Mouse (Mus musculus) liver, embryonic 12.5 days (tissue): ENCODE measurements around the gene Tmem150b. TPM values are rescaled to one million over a fixed set of nuclear protein-coding genes. Genes with fewer than 3 reads are reported as not detected.

Source experiments
- ATAC-seq: fragments of 200-750 bp; cut with Nextera tagmentation; 2 replicates; pipeline ENCODE4 v1.8.0; 2017; ENCODE audit warnings: moderate number of reproducible peaks, mild to moderate bottlenecking, moderate library complexity
- H3K27ac ChIP-seq: fragments of 300-500 bp; sonication (generic); 2 replicates; pipeline ENCODE4 v1.5.1; 2016; ENCODE audit warnings: mild to moderate bottlenecking
- H3K27me3 ChIP-seq: fragments of 300-500 bp; sonication (generic); replicated peaks from 2 replicates; pipeline ENCODE4 v1.6.1; 2016; ENCODE audit warnings: mild to moderate bottlenecking, moderate library complexity
- H3K36me3 ChIP-seq: fragments of 300-500 bp; sonication (generic); 2 replicates; pipeline ENCODE4 v1.6.1; 2016; ENCODE audit warnings: mild to moderate bottlenecking, moderate library complexity
- H3K4me1 ChIP-seq: fragments of 300-500 bp; sonication (generic); 2 replicates; pipeline ENCODE4 v1.6.1; 2016
- H3K4me2 ChIP-seq: fragments of 300-500 bp; sonication (generic); 2 replicates; pipeline ENCODE4 v1.6.1; 2016; ENCODE audit warnings: mild to moderate bottlenecking, moderate library complexity
- H3K4me3 ChIP-seq: fragments of 300-500 bp; sonication (generic); 2 replicates; pipeline ENCODE4 v1.5.1; 2016; ENCODE audit warnings: mild to moderate bottlenecking, moderate library complexity
- H3K9ac ChIP-seq: fragments of 300-500 bp; sonication (generic); 2 replicates; pipeline ENCODE4 v1.6.1; 2016; ENCODE audit warnings: mild to moderate bottlenecking, moderate library complexity
- H3K9me3 ChIP-seq: fragments of 300-500 bp; sonication (generic); replicated peaks from 2 replicates; pipeline ENCODE4 v1.6.1; 2016; ENCODE audit warnings: mild to moderate bottlenecking, moderate library complexity
- WGBS: fragments of 180-500 bp; shearing (Covaris S2); methylation state at CpG from one replicate; pipeline ENCODE4 v1.1.7; 2016; ENCODE audit not compliant: insufficient replicate concordance; 5-methylcytosine and 5-hydroxymethylcytosine counted together
- polyA plus RNA-seq: library from polyadenylated mRNA; unstranded; fragments of >200 nt; fragmentation: Nextera tagmentation; extraction: Ambion mirVana; gene quantifications from 2 replicates; pipeline ENCODE4 v1.2.1, GENCODE M21; 2016

Tmem150b gene
- 0.08 and 0.12 TPM in 2 replicates for polyA plus RNA-seq

DNA sequence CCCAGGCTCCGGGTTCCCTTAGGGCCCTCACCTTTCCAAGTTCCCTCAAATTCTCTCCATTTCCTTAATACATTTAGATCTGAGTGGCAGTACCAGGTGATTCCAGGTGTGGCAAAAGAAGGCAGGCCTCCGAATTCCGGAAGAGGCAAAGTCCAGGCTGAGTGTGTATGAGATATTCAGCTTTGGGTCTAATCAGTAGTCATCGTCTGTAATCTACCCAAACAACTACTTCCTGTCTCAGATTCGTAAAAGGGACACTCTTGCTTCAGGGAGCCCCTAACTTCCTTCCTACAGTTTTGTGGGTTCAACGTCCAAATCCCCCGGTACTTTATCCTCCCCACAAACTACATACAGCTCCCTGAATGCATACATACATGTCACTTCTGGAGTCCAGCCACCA, at the start of gene Tmem150b:
Gene Tmem150b, minus strand, starts transcription at position 81 of the 400 bp plus-strand sequence.
- ATAC-seq: no peak
- Histone ChIP-seq H3K4me3 (no peak within 1 kb of the TSS), H3K27ac (no peak within 1 kb of the TSS), H3K4me1 (peaks cover 14% of the 10 kb centered on the region; the same call in 1 of the 2 replicates), H3K4me2 (peak within 1 kb of the TSS; percentile 57), H3K27me3 (0 out of 2 replicates have a peak, but pooled peaks cover 14% of the 10 kb centered on the region), H3K9ac (no peak within 1 kb of the TSS), H3K36me3 (no peaks in the 10 kb centered on the region), H3K9me3 (no peaks in the 10 kb centered on the region)
- 19% methylated on average over 7 of the region's 7 CpGs for WGBS

DNA sequence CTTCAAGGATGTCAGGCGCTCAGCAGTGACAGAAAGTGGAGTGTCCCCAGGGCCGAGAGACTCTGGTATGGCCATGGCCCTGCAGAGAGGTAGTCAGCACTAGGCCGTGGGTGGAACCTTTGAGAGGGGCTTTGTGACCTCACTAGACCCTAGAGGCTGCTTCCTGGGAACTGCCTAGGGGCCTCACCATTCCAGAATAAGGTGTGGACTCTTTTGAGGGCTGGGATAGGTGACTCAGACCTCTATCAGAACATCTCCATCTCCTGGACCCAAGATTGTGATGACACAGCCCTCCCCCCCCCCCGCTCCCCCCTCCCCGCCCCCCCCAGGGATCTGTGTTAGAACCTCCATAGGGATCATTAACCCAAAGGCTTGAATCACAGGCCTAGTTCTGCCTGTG, 46.2 kb upstream of the Tmem150b start, which contains the start of gene Fam71e2:
Gene Fam71e2, minus strand, starts transcription at position 101 of the 400 bp plus-strand sequence.
- 53% methylated on average over 3 of the region's 5 CpGs for WGBS
- Histone ChIP-seq H3K9me3 (no peaks in the 10 kb centered on the region), H3K4me3 (no peak within 1 kb of the TSS), H3K27me3 (peaks cover 66% of the 10 kb centered on the region), H3K9ac (no peak within 1 kb of the TSS), H3K4me2 (no peak within 1 kb of the TSS), H3K27ac (no peak within 1 kb of the TSS), H3K4me1 (no peaks in the 10 kb centered on the region), H3K36me3 (no peaks in the 10 kb centered on the region)
- ATAC-seq: no peak

DNA sequence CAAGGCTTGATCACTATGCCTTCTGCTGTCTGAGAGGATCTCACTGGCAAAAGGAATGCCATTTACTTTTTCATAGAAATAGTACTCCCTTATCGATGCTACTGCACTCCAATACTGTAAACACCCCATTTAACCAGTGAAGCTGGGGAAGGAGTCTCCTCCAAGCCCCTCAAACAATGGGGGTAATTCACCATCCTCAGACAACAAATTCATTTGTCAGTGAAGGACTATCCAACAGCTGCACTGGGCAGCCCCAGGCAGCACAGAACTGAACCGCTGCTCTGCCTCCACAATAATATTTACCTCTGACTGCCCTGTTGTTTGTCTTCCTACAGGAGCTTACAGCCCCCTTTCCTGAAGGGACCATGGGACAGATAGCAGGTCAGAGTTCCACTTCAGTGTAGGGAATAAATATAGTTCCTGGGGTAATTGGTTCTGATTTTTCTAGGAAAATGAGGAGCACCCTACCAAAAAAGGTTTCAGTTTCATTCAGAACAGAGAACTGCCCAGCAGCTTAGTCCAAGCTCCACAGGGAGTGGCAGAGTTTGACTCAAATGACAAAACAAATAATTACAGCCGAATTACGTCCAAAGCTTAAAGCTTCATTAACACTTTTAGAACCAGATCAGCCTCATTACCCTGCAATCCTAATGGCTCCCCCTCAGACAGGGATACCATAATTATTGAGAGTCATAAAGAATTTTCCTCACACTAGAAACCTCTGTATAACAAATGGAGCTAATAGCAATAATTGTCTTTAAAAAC, 40.1 kb upstream of the Tmem150b start:
- no peak for ATAC-seq
- Histone ChIP-seq H3K4me1 (no peaks in the 10 kb centered on the region), H3K4me2 (peak overlapping the region; percentile 2; the same call in 1 of the 2 replicates), H3K27ac (no peak overlapping the region), H3K27me3 (peaks cover 48% of the 10 kb centered on the region), H3K9ac (no peak overlapping the region), H3K4me3 (no peak overlapping the region), H3K36me3 (no peaks in the 10 kb centered on the region), H3K9me3 (no peaks in the 10 kb centered on the region)
- 43% methylated on average over 4 of the region's 4 CpGs for WGBS

DNA sequence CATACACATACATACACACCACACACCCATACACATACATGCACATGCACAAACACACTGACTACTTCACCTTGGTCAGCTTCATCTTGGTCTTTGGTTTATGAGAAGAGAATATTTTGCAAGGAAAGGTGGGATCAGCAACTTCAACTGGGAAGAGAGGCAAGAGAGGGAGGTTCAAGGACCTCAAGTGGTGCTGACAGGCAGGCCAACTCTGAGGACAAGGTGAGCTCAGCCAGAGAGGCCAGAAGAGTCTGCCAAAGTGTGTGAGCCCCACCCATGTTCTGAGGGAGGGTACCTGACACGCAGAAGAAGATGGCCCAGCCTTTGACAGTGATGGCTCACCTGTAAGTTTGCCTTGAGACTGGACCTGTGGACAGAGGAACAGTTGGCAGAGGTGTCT, 34.6 kb upstream of the Tmem150b start:
- 28% methylated on average over 1 of the region's 1 CpGs for WGBS
- H3K27me3 ChIP-seq: peaks cover 42% of the 10 kb centered on the region
- H3K9ac ChIP-seq: no peak overlapping the region
- H3K9me3 ChIP-seq: peaks cover 7% of the 10 kb centered on the region; the same call in 1 of the 2 replicates
- no peaks in the 10 kb centered on the region for H3K36me3 ChIP-seq
- H3K4me2 ChIP-seq: no peak overlapping the region
- no peak overlapping the region for H3K27ac ChIP-seq
- no peaks in the 10 kb centered on the region for H3K4me1 ChIP-seq
- no peak overlapping the region for H3K4me3 ChIP-seq
- no peak for ATAC-seq

DNA sequence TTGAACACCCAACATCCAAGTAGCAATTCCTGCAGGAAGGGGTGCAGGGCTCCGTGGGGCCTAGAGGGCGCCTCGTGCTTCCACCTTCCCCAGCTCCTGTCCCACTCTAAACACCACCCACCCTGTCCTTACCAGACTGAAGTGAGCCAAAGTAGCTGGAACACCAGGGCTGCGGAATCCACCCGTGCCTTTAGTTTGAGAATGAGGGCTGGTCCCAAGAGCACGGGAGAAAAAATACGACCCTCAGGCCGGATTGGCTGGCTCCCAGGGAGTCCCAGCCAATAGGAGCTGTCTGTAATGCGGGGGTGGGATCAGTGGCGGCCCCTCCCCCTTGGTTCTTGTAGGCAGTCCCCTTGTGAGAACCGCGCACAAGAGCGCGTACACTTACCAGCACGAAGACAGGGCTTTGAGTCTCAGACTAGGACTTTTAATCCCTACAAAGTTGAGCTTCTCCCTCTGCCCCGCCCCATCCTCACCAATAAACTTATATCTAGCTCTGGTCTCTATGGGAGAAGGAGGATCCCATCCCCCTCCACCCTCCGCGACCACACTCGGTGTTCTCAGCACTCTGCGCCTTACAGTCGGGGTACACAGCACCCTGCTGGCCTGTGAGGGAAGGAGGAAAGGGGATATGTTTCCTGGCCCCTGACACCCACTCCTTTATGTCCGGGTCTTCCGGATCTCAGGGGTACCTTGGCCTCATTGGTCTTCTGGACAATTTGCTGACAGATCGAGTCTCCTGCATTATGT, 27.9 kb upstream of the Tmem150b start, which contains the start of gene Cox6b2:
Gene Cox6b2, minus strand, starts transcription at position 274 of the 750 bp plus-strand sequence.
- peaks cover 7% of the 10 kb centered on the region; the same call in 1 of the 2 replicates for H3K9me3 ChIP-seq
- H3K27me3 ChIP-seq: peaks cover 3% of the 10 kb centered on the region; the same call in 1 of the 2 replicates
- H3K27ac ChIP-seq: peak within 1 kb of the TSS; percentile 90
- ATAC-seq: peak; percentile 84
- H3K4me2 ChIP-seq: peak within 1 kb of the TSS; percentile 94
- H3K36me3 ChIP-seq: peaks cover 27% of the 10 kb centered on the region
- H3K4me3 ChIP-seq: peak within 1 kb of the TSS; percentile 73
- H3K4me1 ChIP-seq: peaks cover 54% of the 10 kb centered on the region
- peak within 1 kb of the TSS; percentile 81 for H3K9ac ChIP-seq
- 5% methylated on average over 24 of the region's 24 CpGs for WGBS

DNA sequence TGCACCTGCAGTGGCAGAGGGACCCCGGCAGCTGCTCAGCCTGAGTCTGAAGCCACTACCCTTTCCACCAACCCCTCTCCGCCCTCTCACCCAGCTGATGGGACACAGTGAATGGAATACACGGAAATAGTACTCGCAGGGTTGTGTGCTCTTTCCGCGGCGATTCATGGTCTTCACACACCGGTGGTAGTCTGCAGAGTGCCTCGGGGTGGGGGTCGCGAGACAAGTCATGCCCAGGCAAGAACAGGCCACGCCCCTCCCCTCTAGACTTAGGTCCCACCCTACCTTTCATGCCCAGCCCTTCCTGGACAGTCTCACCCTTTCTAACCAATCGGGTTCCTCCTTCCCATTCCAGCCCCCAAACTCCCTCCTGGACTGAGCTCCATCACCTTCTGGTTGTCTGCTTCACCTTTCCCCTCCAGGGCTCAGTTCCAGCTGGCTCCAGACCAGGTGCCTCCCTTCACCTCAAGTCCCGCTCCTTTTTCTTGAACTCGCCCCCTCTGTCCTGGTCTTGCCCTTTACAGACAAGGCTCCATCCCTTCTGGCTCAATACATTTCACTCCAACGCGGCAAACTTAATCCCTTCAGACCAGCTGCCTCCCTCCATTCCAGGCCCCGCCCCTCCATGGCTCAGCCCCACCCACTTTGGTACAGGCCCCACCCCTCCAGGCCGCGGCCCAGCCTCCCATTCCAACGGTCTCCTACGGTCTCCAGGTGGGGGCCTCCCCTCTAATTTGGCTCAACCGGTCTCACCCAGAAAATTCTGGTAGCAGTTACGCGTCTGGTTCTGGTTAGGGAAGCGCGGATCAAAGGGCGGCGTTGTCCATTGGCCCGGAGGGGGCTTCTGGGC, 27.1 kb upstream of the Tmem150b start:
- peak overlapping the region; percentile 81 for H3K9ac ChIP-seq
- H3K27me3 ChIP-seq: no peaks in the 10 kb centered on the region; the same call in 1 of the 2 replicates
- peak overlapping the region; percentile 73 for H3K4me3 ChIP-seq
- H3K4me2 ChIP-seq: peak overlapping the region; percentile 94
- H3K36me3 ChIP-seq: peaks cover 27% of the 10 kb centered on the region
- 2% methylated on average over 30 of the region's 30 CpGs for WGBS
- H3K4me1 ChIP-seq: peaks cover 62% of the 10 kb centered on the region
- peak overlapping the region; percentile 90 for H3K27ac ChIP-seq
- ATAC-seq: peak; percentile 76
- H3K9me3 ChIP-seq: peaks cover 7% of the 10 kb centered on the region; the same call in 1 of the 2 replicates

DNA sequence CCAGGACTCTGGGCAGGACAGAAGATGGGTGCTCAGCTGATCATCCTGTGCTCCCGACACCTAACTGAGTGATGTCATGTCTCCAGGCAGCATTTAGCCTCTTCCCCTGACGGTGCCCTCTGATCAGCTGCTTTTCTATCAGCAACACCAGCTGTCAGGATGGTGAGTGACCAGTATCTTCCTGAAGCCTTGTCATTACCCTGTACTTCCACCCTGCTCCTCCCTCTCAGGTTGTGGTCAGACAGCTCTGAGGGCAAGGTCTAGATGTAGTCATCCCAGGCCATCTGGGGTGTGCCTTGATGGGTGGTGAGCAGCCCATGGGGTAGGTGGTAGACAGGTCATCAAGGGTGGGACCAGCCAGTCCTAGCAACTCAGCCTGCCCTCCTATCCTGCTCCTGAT, 24.1 kb upstream of the Tmem150b start:
- Histone ChIP-seq H3K4me1 (peaks cover 93% of the 10 kb centered on the region), H3K27me3 (no peaks in the 10 kb centered on the region; the same call in 1 of the 2 replicates), H3K36me3 (peaks cover 56% of the 10 kb centered on the region), H3K4me3 (no peak overlapping the region), H3K4me2 (peak overlapping the region; percentile 67), H3K27ac (peak overlapping the region; percentile 98), H3K9ac (peak overlapping the region; percentile 60), H3K9me3 (no peaks in the 10 kb centered on the region)
- ATAC-seq: peak; percentile 19
- WGBS: 45% methylated on average over 2 of the region's 2 CpGs

DNA sequence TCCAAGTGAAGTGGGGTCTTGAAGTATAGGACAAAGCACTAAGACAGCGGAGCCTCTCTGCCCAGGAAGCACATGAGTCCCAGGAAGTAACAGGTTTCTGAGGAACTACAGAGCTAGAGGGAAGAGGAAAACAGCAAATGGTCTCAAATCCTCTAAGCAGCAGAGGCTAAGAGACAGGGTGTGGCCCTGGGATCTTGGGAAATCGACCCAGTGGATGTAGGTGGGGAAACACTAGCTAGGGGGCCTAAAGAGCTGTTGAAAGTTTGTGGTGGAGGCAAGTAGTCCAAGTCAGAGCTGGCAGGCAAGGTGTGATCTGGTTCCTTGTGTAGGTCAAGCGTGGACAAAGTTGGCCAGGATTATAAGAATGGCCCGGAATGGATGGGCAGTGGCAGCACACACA, 23.3 kb upstream of the Tmem150b start:
- 71% methylated on average over 4 of the region's 4 CpGs for WGBS
- Histone ChIP-seq H3K4me3 (no peak overlapping the region), H3K9ac (peak overlapping the region; percentile 60)

DNA sequence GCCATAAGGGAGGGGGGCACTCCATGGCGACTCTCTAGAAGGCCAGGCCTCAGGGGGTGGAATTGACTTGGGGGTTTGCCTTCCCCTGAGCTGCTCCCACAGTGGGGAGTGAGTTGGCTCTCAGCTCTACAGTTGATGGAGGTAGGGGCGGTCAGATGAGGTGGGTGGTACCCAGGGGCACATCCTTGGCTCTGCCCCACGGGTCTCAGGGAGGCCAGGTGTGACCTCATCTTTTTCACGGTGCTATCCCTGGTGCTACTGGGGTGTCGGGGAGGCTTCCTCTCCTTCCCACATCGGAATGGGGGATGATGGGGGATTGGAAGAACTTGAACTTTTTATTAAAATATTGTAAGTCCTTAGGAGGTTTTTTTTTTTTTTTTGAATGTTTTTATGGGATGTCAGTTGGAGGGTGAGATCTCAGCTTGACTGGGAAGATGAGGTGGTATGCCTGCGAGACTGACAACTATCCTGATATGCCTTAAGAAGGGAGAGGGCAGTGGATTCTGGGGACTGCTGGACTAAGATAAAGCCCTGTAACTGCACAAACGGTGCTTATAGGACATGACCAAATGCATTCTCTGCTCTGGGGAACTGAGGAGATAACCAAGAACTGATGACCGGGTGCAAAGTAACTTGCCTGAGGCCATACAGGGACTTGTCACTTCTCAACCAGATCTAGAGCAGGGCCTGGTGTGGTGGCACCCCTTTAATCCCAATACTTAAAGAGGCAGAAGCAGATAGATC, 22.3 kb upstream of the Tmem150b start:
- Histone ChIP-seq H3K36me3 (peaks cover 74% of the 10 kb centered on the region), H3K27me3 (no peaks in the 10 kb centered on the region), H3K4me3 (peak overlapping the region; percentile 10), H3K4me2 (peak overlapping the region; percentile 67), H3K9me3 (no peaks in the 10 kb centered on the region), H3K27ac (peak overlapping the region; percentile 98), H3K9ac (peak overlapping the region; percentile 72), H3K4me1 (peaks cover 100% of the 10 kb centered on the region)
- WGBS: 28% methylated on average over 9 of the region's 9 CpGs
- peak; percentile 81 for ATAC-seq

More for the DNA sequence above, 23.3 kb upstream of the Tmem150b start:
- Histone ChIP-seq H3K36me3 (peaks cover 64% of the 10 kb centered on the region), H3K9me3 (no peaks in the 10 kb centered on the region), H3K4me1 (peaks cover 100% of the 10 kb centered on the region), H3K27ac (peak overlapping the region; percentile 98), H3K27me3 (no peaks in the 10 kb centered on the region), H3K4me2 (peak overlapping the region; percentile 67)
- ATAC-seq: no peak

DNA sequence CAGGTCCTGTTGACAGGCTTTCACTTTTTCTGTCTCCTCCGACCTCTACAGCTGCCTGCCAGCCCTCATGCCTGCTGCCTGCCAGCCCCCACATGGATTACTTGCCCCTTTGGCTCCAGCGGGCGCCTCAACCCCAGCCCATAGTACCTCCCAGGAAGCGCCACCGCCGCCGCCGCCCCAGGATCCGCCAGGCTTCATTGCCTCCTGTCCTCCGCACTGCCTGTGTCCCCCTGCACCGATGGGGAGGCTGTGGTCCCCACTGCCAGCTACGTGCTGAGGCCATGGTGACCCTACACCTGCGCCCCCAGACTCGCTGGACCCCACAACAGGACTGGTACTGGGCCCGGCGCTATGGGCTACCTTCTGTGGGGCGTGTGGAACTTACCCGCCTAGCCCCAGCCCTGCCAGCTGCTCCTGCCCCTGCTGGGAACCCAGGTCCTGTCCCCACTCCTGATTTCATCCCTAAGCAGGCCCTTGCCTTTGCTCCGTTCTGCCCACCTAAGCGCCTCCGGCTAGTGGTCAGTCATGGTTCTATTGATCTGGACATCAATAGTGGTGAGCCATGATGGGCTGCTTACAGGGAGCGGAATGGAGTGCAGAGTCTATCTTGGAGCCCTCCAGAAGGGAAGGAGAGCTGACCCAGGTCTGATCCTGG, 21.4 kb upstream of the Tmem150b start:
- H3K4me1 ChIP-seq: peaks cover 100% of the 10 kb centered on the region
- H3K27ac ChIP-seq: peak overlapping the region; percentile 98
- peak overlapping the region; percentile 67 for H3K4me2 ChIP-seq
- no peak for ATAC-seq
- peaks cover 80% of the 10 kb centered on the region for H3K36me3 ChIP-seq
- H3K9ac ChIP-seq: peak overlapping the region; percentile 72
- peak overlapping the region; percentile 10 for H3K4me3 ChIP-seq
- H3K9me3 ChIP-seq: no peaks in the 10 kb centered on the region
- no peaks in the 10 kb centered on the region for H3K27me3 ChIP-seq
- WGBS: 82% methylated on average over 22 of the region's 22 CpGs
